Mouse (Mus musculus): Measurements from ENCODE around the gene Eif2ak2. TPM values are rescaled to one million over a fixed set of nuclear protein-coding genes. Genes with fewer than 3 reads are reported as not detected.

Gene Eif2ak2
- 13.3 and 20.6 TPM in 2 replicates for polyA plus RNA-seq (2015; fragmentation: Nextera tagmentation; extraction: Ambion mirVana)

GRCm38 (mm10) chr17:78882401-78883112 lies at the start of gene Eif2ak2:
Gene Eif2ak2 (minus strand): TSS chr17:78882573.

GRCm38 (mm10) chr17:78916369-78916813 lies 34.0 kb upstream of the Eif2ak2 start, which contains the start of gene Cebpzos:
Gene Cebpzos (plus strand): TSS chr17:78916500.

GRCm38 (mm10) chr17:78906892-78907291 lies 24.5 kb upstream of the Eif2ak2 start, which contains the start of gene Sult6b1:
Gene Sult6b1 (minus strand): TSS chr17:78906992.

GRCm38 (mm10) chr17:78834856-78835835 lies 47.2 kb downstream of the Eif2ak2 start, which contains the start of the genes Heatr5b and Gpatch11:
Gene Heatr5b (minus strand): TSS chr17:78835364.
Gene Gpatch11 (plus strand): TSS chr17:78835567.

Other genes with a start within 250 kb of the Eif2ak2 start
- 2.9 and 3.3 TPM in 2 replicates for gene Strn, start 145.4 kb downstream of the Eif2ak2 start, polyA plus RNA-seq (2015; fragmentation: Nextera tagmentation; extraction: Ambion mirVana)
- gene Heatr5b, start 47.2 kb downstream of the Eif2ak2 start, polyA plus RNA-seq (2015; fragmentation: Nextera tagmentation; extraction: Ambion mirVana): 5.3 and 6.5 TPM in 2 replicates
- gene Gpatch11, start 47.0 kb downstream of the Eif2ak2 start, polyA plus RNA-seq (2015; fragmentation: Nextera tagmentation; extraction: Ambion mirVana): 39.6 and 48.8 TPM in 2 replicates
- 0.22 and 0.90 TPM in 2 replicates for gene Sult6b1, start 24.4 kb upstream of the Eif2ak2 start, polyA plus RNA-seq (2015; fragmentation: Nextera tagmentation; extraction: Ambion mirVana)
- 222 and 311 TPM in 2 replicates for gene Cebpzos, start 33.9 kb upstream of the Eif2ak2 start, polyA plus RNA-seq (2015; fragmentation: Nextera tagmentation; extraction: Ambion mirVana)
- 43.0 and 58.4 TPM in 2 replicates for gene Cebpz, start 54.5 kb upstream of the Eif2ak2 start, polyA plus RNA-seq (2015; fragmentation: Nextera tagmentation; extraction: Ambion mirVana)
- 34.8 and 48.2 TPM in 2 replicates for gene Ndufaf7, start 54.6 kb upstream of the Eif2ak2 start, polyA plus RNA-seq (2015; fragmentation: Nextera tagmentation; extraction: Ambion mirVana)
- gene Prkd3, start 138.2 kb upstream of the Eif2ak2 start, polyA plus RNA-seq (2015; fragmentation: Nextera tagmentation; extraction: Ambion mirVana): 14.5 and 17.2 TPM in 2 replicates
- 26.8 and 30.7 TPM in 2 replicates for gene Qpct, start 169.3 kb upstream of the Eif2ak2 start, polyA plus RNA-seq (2015; fragmentation: Nextera tagmentation; extraction: Ambion mirVana)

All from adrenal gland, postnatal 0 days (tissue).